Mouse (Mus musculus): ENCODE data around the gene Ttll8. TPM values are rescaled to one million over a fixed set of nuclear protein-coding genes. Genes with fewer than 3 reads are reported as not detected.

Ttll8 gene
- 0.14 and 0.16 TPM in 2 replicates for polyA plus RNA-seq (2021; fragmentation: Nextera tagmentation)
- long read RNA-seq, experiment 1 = 0 reads
- long read RNA-seq, experiment 2, partial matches to known transcripts = 0 of 1 reads
- long read RNA-seq, experiment 2, other reads (novel, unspliced or antisense) = 1 of 1 reads

DNA sequence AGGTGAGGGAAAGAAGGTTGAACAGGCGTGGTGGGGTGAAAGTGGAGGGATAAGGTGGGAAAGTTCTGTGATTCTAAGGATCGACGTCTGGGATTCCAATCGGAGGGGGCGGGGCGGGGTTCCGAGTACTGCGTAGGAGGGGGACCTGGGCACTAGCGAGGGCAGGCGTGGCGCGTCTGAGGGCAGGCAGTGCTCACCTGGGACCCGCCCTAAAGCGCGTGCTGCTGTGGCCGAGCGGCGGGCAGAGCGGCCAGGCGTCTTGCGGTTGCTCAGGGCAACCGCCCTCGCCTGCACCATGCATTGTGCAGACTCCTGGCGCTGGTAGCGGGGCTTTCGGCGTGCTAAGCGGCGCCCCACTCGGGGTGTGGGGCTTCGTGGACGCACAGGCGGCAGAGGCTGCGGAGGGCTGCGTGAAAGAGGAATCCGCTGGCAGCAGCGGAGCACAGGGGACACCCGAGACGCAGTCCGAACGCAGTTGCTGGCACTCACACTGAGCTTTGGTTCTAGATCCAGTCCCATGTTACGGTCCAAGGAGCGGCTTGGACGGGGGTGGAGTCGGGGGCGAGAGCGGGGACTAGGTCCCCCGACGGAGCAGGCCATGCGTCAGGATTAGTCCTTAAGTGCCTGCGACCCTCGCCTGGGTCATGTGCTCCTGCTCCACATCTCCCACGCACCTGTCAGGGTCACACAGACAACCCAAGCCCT, at the start of gene Ttll8:
Gene Ttll8 (minus strand): TSS at position 51 of the 705 bp plus-strand sequence.

DNA sequence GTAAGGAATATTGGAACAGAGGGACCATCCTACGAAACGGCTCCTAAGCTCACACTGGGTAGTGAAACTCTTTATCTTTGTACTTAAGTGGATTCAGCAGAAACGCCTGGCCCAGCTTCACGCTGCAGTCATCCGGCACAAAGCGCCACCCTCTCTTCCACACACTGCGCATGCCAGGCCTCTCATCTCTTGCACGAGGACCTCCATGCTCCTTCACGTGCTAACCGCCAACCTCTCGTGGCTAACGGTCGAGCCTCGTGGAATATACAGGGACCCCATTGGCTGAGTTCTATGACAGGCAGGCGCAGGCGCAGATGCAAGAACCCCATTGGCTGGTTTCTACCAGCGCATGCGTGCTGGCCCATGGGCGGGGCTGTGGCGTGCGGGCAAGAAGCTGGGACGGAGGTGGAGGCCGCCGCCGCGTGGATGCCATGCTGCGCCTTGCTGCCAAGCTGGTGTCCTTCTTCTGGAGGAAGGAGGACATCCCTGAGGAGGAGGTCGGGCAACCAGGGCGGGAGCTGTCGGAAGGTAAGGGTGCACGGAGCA, 28.4 kb upstream of the Ttll8 start, which contains the start of gene Mov10l1:
Gene Mov10l1 (plus strand): TSS at position 376 of the 546 bp plus-strand sequence.

DNA sequence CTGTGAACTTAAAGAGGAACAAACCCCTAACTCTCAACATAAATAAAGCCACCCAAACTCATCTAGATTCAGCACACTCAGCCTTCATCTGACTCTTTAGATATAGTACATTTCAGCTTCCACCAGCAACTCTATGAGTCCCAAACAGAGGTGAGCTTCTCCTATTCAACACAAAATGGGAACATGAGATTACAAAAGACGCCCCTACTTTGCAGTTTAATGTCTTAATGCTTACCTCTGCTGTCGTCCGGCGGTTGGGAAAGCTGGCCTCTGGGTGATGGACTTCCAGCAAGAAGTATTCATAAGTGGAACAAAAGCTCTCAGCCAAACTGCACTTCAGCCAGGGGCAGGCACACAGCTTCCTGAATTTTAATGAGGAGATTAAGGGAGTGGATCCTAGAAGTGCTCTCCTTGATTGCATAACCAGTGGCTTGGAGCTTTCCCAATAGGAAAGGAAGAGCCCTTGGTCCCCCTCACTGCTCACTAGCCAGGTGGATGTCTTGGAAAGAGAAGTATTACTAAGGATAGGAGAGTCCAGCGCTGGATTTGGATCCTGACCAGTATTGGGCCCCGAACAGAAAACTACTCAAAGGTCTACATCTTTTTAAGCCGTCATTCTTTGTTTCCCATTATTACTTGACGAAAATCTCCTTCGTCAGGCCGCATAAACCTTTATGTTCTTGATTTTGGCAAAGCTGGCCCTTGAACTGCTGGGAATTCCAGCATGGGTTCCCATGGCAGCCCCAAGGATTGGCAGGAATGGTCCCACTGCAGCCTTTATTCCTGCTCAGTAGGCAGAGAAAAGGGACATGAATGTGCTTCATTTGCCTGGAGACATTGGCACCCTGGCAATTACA, 24.3 kb upstream of the Ttll8 start, which contains the start of gene Mlc1:
Gene Mlc1 (minus strand): TSS at position 727 of the 857 bp plus-strand sequence.

DNA sequence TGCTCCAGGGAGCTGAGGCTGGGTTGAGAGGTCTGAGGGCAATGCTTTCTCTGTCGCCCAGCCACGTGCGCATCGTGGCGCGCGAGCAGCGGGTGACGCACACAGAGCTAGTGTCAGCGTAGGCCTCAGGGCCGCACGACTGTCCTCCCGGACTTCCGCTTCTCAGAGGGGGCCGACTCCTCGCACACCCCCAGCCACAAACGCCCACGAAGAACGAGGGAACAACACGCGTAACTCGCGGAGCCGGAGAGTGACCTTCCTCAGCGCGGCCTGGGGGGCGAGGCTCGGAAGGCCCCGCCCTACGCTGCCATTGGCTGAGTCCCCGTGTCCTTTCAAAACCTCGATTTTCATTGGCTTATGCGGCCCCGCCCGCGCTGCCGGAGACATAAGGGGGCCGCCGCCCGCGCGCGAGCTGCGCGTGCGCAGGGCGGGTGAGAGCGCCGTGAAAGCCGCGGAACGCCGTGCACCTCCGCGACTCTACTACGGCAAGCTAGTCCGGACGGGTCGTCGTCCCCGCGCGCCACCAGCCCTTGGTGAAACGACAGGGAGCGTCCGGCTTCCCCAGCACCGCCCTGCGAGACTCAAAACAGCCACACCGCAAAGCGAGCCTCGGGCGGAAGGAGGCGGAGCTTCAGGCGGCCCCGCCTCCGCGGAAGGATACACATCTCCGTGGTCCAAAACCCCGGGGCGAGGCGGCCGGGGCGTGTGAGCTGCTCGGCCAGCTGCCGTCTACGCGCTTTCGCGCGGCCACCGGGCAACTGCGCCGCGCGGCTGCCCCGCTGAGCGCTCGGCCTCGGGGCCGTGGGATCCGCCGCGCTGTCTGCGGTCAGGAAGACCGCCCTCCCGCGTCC, 92.2 kb downstream of the Ttll8 start, which contains the start of gene Pim3:
Gene Pim3 (plus strand): TSS at position 415 of the 851 bp plus-strand sequence.

Other genes with a start within 250 kb of the Ttll8 start
- 4.2 and 5.8 TPM in 2 replicates for gene Brd1, start 220.2 kb downstream of the Ttll8 start, polyA plus RNA-seq (2021; fragmentation: Nextera tagmentation)
- gene Zbed4, start 202.8 kb downstream of the Ttll8 start, polyA plus RNA-seq (2021; fragmentation: Nextera tagmentation) = 0.94 and 0.95 TPM in 2 replicates
- 6.9 and 7.2 TPM in 2 replicates for gene Alg12, start 135.1 kb downstream of the Ttll8 start, polyA plus RNA-seq (2021; fragmentation: Nextera tagmentation)
- gene Creld2, start 134.8 kb downstream of the Ttll8 start, polyA plus RNA-seq (2021; fragmentation: Nextera tagmentation) = 30.9 and 44.2 TPM in 2 replicates
- 51.8 and 52.9 TPM in 2 replicates for gene Pim3, start 92.2 kb downstream of the Ttll8 start, polyA plus RNA-seq (2021; fragmentation: Nextera tagmentation)
- 158 and 160 TPM in 2 replicates for gene Mlc1, start 24.6 kb upstream of the Ttll8 start, polyA plus RNA-seq (2021; fragmentation: Nextera tagmentation)
- not detected in 2 replicates for gene Mov10l1, start 28.5 kb upstream of the Ttll8 start, polyA plus RNA-seq (2021; fragmentation: Nextera tagmentation)
- 18.1 and 20.3 TPM in 2 replicates for gene Panx2, start 105.3 kb upstream of the Ttll8 start, polyA plus RNA-seq (2021; fragmentation: Nextera tagmentation)
- gene Trabd, start 120.7 kb upstream of the Ttll8 start, polyA plus RNA-seq (2021; fragmentation: Nextera tagmentation) = 9.3 and 10.5 TPM in 2 replicates
- gene Selenoo, start 134.7 kb upstream of the Ttll8 start, polyA plus RNA-seq (2021; fragmentation: Nextera tagmentation) = 20.8 and 28.2 TPM in 2 replicates
- 2.8 and 2.9 TPM in 2 replicates for gene Tubgcp6, start 168.7 kb upstream of the Ttll8 start, polyA plus RNA-seq (2021; fragmentation: Nextera tagmentation)
- gene Hdac10, start 174.3 kb upstream of the Ttll8 start, polyA plus RNA-seq (2021; fragmentation: Nextera tagmentation) = 4.4 and 4.5 TPM in 2 replicates
- gene Mapk12, start 186.3 kb upstream of the Ttll8 start, polyA plus RNA-seq (2021; fragmentation: Nextera tagmentation) = 2.2 and 2.5 TPM in 2 replicates
- 7.8 and 10.5 TPM in 2 replicates for gene Mapk11, start 195.2 kb upstream of the Ttll8 start, polyA plus RNA-seq (2021; fragmentation: Nextera tagmentation)
- 17.0 and 24.8 TPM in 2 replicates for gene Plxnb2, start 226.4 kb upstream of the Ttll8 start, polyA plus RNA-seq (2021; fragmentation: Nextera tagmentation)
- gene Dennd6b, start 242.1 kb upstream of the Ttll8 start, polyA plus RNA-seq (2021; fragmentation: Nextera tagmentation) = 11.3 and 11.9 TPM in 2 replicates

All from layer of hippocampus, adult 6 months (tissue).